Mouse (Mus musculus) kidney, embryonic 16.5 days (tissue): ENCODE measurements at regions not wholly inside any gene's neighbourhood (a gene's known extent, or its start where the extent isn't known, plus 50 kb on each side); places are given as distances from the start of the nearest gene placed in this dataset.

Experiments
- ATAC-seq: fragments of 200-750 bp; cut with Nextera tagmentation; 2 replicates; pipeline ENCODE4 v1.8.0; 2017; ENCODE audit warnings: moderate TSS enrichment; ENCODE audit not compliant: low FRiP score, low TSS enrichment
- H3K27ac ChIP-seq: fragments of 300-500 bp; sonication (generic); 2 replicates; pipeline ENCODE4 v1.5.1; 2014; ENCODE audit warnings: low read length
- H3K27me3 ChIP-seq: fragments of 300-500 bp; sonication (generic); 2 replicates; pipeline ENCODE4 v1.6.1; 2014; ENCODE audit warnings: low read length, control low read depth, mixed read lengths; ENCODE audit not compliant: insufficient read depth
- H3K36me3 ChIP-seq: fragments of 300-500 bp; sonication (generic); 2 replicates; pipeline ENCODE4 v1.6.1; 2014; ENCODE audit warnings: low read length, control low read depth, mixed read lengths; ENCODE audit not compliant: insufficient read depth
- H3K4me1 ChIP-seq: fragments of 300-500 bp; sonication (generic); 2 replicates; pipeline ENCODE4 v1.6.1; 2014; ENCODE audit warnings: low read length, control low read depth, mixed read lengths; ENCODE audit not compliant: insufficient read depth
- H3K4me2 ChIP-seq: fragments of 300-500 bp; sonication (generic); replicated peaks from 2 replicates; pipeline ENCODE4 v1.6.1; 2014; ENCODE audit warnings: low read depth, low read length
- H3K4me3 ChIP-seq: fragments of 300-500 bp; sonication (generic); 2 replicates; pipeline ENCODE4 v1.5.1; 2014; ENCODE audit warnings: mild to moderate bottlenecking, low read length
- H3K9ac ChIP-seq: fragments of 300-500 bp; sonication (generic); replicated peaks from 2 replicates; pipeline ENCODE4 v1.6.1; 2014; ENCODE audit warnings: low read length
- H3K9me3 ChIP-seq: fragments of 300-500 bp; sonication (generic); 2 replicates; pipeline ENCODE4 v1.6.1; 2016; ENCODE audit warnings: low read length, control low read depth
- WGBS: fragments of 180-500 bp; shearing (Covaris S2); extraction: QIAGEN DNeasy Blood & Tissue Kit; methylation state at CpG from one replicate; pipeline ENCODE4 v1.1.7; 2014; 5-methylcytosine and 5-hydroxymethylcytosine counted together

DNA sequence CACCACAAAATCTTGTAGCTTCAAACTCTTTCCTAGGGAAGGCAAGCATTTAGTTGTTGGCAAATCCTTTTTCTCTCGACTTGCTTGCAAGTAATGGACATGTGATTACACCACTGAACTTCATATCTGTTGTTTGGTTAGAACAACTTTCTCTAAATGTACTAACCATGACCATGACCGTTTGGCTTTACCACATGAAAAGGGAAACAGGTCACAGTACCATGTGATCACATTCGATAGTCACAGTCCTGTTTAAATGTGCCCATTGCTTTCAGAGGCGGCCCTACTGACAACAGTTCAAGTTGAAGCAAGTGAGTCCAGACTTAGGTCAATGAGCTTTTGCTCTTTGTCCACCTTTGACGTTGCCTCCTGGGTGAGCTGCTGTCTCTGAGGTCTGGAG lies 211.1 kb downstream of the Foxo1 start:
- H3K4me1 ChIP-seq = no peaks in the 10 kb centered on the region
- WGBS = 84% methylated on average over 5 of the region's 5 CpGs
- no peak overlapping the region for H3K4me2 ChIP-seq
- no peak for ATAC-seq
- H3K27me3 ChIP-seq = no peaks in the 10 kb centered on the region
- no peaks in the 10 kb centered on the region for H3K36me3 ChIP-seq
- H3K27ac ChIP-seq = no peak overlapping the region
- no peak overlapping the region for H3K4me3 ChIP-seq
- H3K9me3 ChIP-seq = no peaks in the 10 kb centered on the region
- no peak overlapping the region for H3K9ac ChIP-seq

- Histone ChIP-seq H3K4me1 (no peaks in the 10 kb centered on the region), H3K9me3 (peaks cover 15% of the 10 kb centered on the region), H3K4me2 (no peak overlapping the region), H3K9ac (no peak overlapping the region), H3K4me3 (no peak overlapping the region), H3K27ac (no peak overlapping the region), H3K27me3 (no peaks in the 10 kb centered on the region), H3K36me3 (no peaks in the 10 kb centered on the region)
- 80% methylated on average over 4 of the region's 4 CpGs for WGBS
- ATAC-seq = no peak
Measured at GRCm38 (mm10) chr3:52469900-52470299, 201.8 kb downstream of the Foxo1 start.

DNA sequence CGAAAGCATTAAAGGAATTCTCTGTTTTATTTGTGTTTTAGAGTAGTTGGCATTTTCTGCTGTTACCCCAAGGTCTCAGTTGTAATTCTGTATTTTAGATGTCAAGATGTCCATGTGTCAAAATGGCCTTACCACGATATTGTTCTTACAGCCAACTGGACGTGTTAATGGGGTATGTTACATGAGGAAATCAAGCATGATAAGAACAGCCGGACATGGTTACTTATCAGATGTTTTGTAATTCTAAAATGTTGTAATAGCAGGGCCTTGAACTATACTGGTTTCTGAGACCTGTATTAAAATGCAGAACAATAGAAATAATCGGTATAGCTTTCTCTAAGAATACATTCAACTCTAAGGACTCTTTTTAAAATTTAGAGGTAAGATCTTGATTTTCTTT lies 201.3 kb downstream of the Foxo1 start:
- Histone ChIP-seq H3K27me3 (no peaks in the 10 kb centered on the region), H3K4me3 (no peak overlapping the region), H3K4me2 (no peak overlapping the region), H3K9me3 (peaks cover 15% of the 10 kb centered on the region), H3K4me1 (no peaks in the 10 kb centered on the region), H3K27ac (no peak overlapping the region), H3K36me3 (no peaks in the 10 kb centered on the region), H3K9ac (no peak overlapping the region)
- 81% methylated on average over 5 of the region's 5 CpGs for WGBS
- no peak for ATAC-seq

DNA sequence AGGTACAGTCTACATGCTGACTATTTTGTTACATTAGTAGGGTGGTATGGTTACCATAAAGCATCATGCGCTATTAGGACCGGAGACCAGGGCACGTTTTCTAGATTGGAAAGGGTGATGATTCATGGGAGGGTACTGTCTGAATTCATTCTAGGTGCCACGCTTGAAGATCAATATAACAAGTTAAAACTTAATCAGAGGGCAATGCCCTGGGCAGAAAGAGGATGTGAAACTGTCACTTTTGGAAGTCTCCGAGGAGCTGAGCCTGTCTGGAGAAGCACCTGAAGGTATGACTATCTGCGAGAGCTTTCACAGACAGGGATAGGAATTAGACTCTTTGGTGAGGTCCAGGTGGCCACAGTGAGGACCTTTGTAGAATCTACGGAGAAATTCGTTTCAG lies 200.2 kb downstream of the Foxo1 start:
- no peak for ATAC-seq
- Histone ChIP-seq H3K9ac (no peak overlapping the region), H3K36me3 (no peaks in the 10 kb centered on the region), H3K27me3 (no peaks in the 10 kb centered on the region), H3K9me3 (peaks cover 15% of the 10 kb centered on the region), H3K4me1 (no peaks in the 10 kb centered on the region), H3K4me2 (no peak overlapping the region), H3K4me3 (no peak overlapping the region), H3K27ac (no peak overlapping the region)
- 92% methylated on average over 8 of the region's 8 CpGs for WGBS

- Histone ChIP-seq H3K27ac (no peak overlapping the region), H3K4me3 (no peak overlapping the region), H3K4me1 (no peaks in the 10 kb centered on the region), H3K9me3 (peaks cover 15% of the 10 kb centered on the region), H3K4me2 (no peak overlapping the region), H3K36me3 (no peaks in the 10 kb centered on the region), H3K9ac (no peak overlapping the region), H3K27me3 (no peaks in the 10 kb centered on the region)
- ATAC-seq = no peak
- 57% methylated on average over 3 of the region's 3 CpGs for WGBS
Measured at GRCm38 (mm10) chr3:52467876-52468275, 199.7 kb downstream of the Foxo1 start.

- H3K4me2 ChIP-seq = no peak overlapping the region
- H3K36me3 ChIP-seq = no peaks in the 10 kb centered on the region
- peaks cover 15% of the 10 kb centered on the region for H3K9me3 ChIP-seq
- no peak overlapping the region for H3K9ac ChIP-seq
- no peak overlapping the region for H3K27ac ChIP-seq
- H3K4me3 ChIP-seq = no peak overlapping the region
- no peak for ATAC-seq
- 41% methylated on average over 11 of the region's 11 CpGs for WGBS
- H3K4me1 ChIP-seq = no peaks in the 10 kb centered on the region
- H3K27me3 ChIP-seq = no peaks in the 10 kb centered on the region
Measured at GRCm38 (mm10) chr3:52466984-52467565, 198.9 kb downstream of the Foxo1 start.

DNA sequence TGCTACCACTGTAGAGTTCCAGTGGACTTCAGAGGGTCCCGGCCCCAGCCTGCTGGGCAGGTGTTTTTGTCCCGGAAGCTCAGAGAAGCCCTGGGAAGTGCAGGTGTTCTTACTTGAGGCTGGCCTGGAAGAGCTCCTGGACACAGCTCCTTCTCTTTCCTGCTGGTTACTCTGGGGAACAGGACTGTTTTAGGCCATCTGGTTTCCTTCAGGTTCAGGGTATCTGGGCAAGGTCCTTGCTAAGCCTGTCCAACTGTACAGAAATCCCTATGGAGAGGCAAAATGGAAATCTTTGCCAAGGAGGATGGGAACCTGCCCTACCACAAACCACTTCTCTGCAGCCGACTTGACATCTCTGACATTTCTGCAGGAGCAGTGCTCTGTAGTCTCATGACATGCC lies 198.4 kb downstream of the Foxo1 start:
- Histone ChIP-seq H3K4me1 (no peaks in the 10 kb centered on the region), H3K36me3 (no peaks in the 10 kb centered on the region), H3K4me3 (no peak overlapping the region), H3K9me3 (peaks cover 12% of the 10 kb centered on the region), H3K9ac (no peak overlapping the region), H3K27ac (no peak overlapping the region), H3K27me3 (no peaks in the 10 kb centered on the region), H3K4me2 (no peak overlapping the region)
- WGBS = 73% methylated on average over 3 of the region's 3 CpGs
- ATAC-seq = no peak

DNA sequence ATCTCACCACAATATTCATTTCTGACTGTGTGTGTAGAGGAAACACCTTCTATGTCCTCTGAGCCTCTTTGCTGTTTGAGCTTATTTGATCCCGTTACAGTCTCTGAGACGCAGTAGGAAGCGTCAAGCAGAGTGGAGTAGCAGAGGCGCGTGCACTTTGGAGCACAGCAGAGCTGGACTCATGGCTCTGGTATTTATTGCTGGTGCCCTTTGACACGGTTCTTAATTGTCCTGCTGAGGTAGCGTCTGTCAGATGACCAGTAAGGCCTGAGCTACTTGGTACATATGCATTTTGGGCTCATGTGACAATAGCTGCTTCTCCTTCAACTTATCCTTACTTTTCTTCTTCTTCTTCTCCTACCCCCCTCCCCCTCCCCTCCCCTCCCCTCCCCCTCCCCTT lies 195.8 kb downstream of the Foxo1 start:
- 28% methylated on average over 7 of the region's 7 CpGs for WGBS
- H3K27ac ChIP-seq = no peak overlapping the region
- H3K4me3 ChIP-seq = no peak overlapping the region
- ATAC-seq = 0 out of 2 replicates have a peak, but pooled peaks have one; percentile 49
- no peak overlapping the region for H3K9ac ChIP-seq
- no peaks in the 10 kb centered on the region for H3K36me3 ChIP-seq
- no peaks in the 10 kb centered on the region for H3K4me1 ChIP-seq
- H3K9me3 ChIP-seq = no peaks in the 10 kb centered on the region
- no peaks in the 10 kb centered on the region for H3K27me3 ChIP-seq
- H3K4me2 ChIP-seq = no peak overlapping the region

GRCm38 (mm10) chr3:52454955-52455354 lies 186.8 kb downstream of the Foxo1 start:
- H3K4me3 ChIP-seq = no peak overlapping the region
- H3K9me3 ChIP-seq = no peaks in the 10 kb centered on the region
- H3K27me3 ChIP-seq = no peaks in the 10 kb centered on the region
- WGBS = 89% methylated on average over 5 of the region's 5 CpGs
- ATAC-seq = no peak
- no peak overlapping the region for H3K27ac ChIP-seq
- H3K9ac ChIP-seq = no peak overlapping the region
- 0 out of 2 replicates have a peak, but pooled peaks cover 4% of the 10 kb centered on the region for H3K4me1 ChIP-seq
- H3K4me2 ChIP-seq = no peak overlapping the region
- H3K36me3 ChIP-seq = no peaks in the 10 kb centered on the region

GRCm38 (mm10) chr3:52453041-52453440 lies 184.9 kb downstream of the Foxo1 start:
- 0 out of 2 replicates have a peak, but pooled peaks cover 4% of the 10 kb centered on the region for H3K4me1 ChIP-seq
- H3K4me3 ChIP-seq = no peak overlapping the region
- no peak overlapping the region for H3K9ac ChIP-seq
- ATAC-seq = no peak
- no peaks in the 10 kb centered on the region for H3K9me3 ChIP-seq
- H3K36me3 ChIP-seq = no peaks in the 10 kb centered on the region
- no peaks in the 10 kb centered on the region for H3K27me3 ChIP-seq
- no peak overlapping the region for H3K4me2 ChIP-seq
- no peak overlapping the region for H3K27ac ChIP-seq
- WGBS = 66% methylated on average over 3 of the region's 3 CpGs
